Mouse (Mus musculus): ENCODE data around the gene Gnb2. TPM values are rescaled to one million over a fixed set of nuclear protein-coding genes. Genes with fewer than 3 reads are reported as not detected.

Gnb2 gene
- total and polyA plus RNA-seq, 3 experiments, result 548 to 550 TPM; not detected in 1

GRCm38 (mm10) chr5:137493831-137494230, 39.5 kb downstream of the Gnb2 start (continued):
- TF ChIP-seq MAFK (IDR thresholded peaks at IDR 0.05; ENCODE audit: borderline replicate concordance, low read depth, low read length), result no peak
- no peak for TF ChIP-seq CHD2 (IDR thresholded peaks at IDR 0.05; ENCODE audit: low read length)
- no peak for TF ChIP-seq HCFC1 (IDR thresholded peaks at IDR 0.05; ENCODE audit: low read depth, low read length)

GRCm38 (mm10) chr5:137491559-137491958, 41.8 kb downstream of the Gnb2 start:
- no peaks in the 10 kb centered on the region for H3K9me3 ChIP-seq (replicated peaks; ENCODE audit: insufficient read depth, low read length)
- H3K79me2 ChIP-seq (ENCODE audit: control insufficient read depth, insufficient read depth, low read length, poor library complexity), result no peaks in the 10 kb centered on the region
- DNase-seq (ENCODE audit: low read depth, low spot score), result no peak
- H3K27ac ChIP-seq (ENCODE audit: control insufficient read depth, low read depth, low read length), result no peak overlapping the region
- H3K4me3 ChIP-seq (ENCODE audit: control insufficient read depth in 1 of 2, insufficient read depth in 1 of 2, low read depth in 2 of 2, low read length in 2 of 2), result no peak overlapping the region
- no peak overlapping the region for H3K9ac ChIP-seq (ENCODE audit: control insufficient read depth, low read depth, low read length, poor library complexity, severe bottlenecking)
- H3K27me3 ChIP-seq (ENCODE audit: control insufficient read depth in 1 of 2, insufficient read depth in 2 of 2, low read length in 2 of 2), result peaks cover 0 to 11% of the 10 kb centered on the region in 2 experiments; a peak in 3 of 4 replicates
- no peaks in the 10 kb centered on the region for H3K4me1 ChIP-seq (ENCODE audit: control insufficient read depth in 1 of 2, insufficient read depth in 2 of 2, low read length in 2 of 2)
- no peaks in the 10 kb centered on the region for H3K36me3 ChIP-seq (ENCODE audit: control insufficient read depth in 1 of 2, insufficient read depth in 2 of 2, low read length in 2 of 2)
- no peak for TF ChIP-seq GATA1 (IDR thresholded peaks at IDR 0.05; ENCODE audit: low read depth, low read length)
- no peak for TF ChIP-seq MAZ (IDR thresholded peaks at IDR 0.05; ENCODE audit: low read depth, low read length)
- no peak for TF ChIP-seq CTCF (IDR thresholded peaks at IDR 0.05 in 2 of 3, conservative IDR thresholded peaks at IDR 0.05 in 1 of 3; ENCODE audit: control insufficient read depth in 1 of 3, insufficient read depth in 1 of 3, low read depth in 2 of 3, low read length in 3 of 3, poor library complexity in 1 of 3, severe bottlenecking in 1 of 3)
- no peak for TF ChIP-seq ELF1 (IDR thresholded peaks at IDR 0.05; ENCODE audit: low read depth, low read length)
- TF ChIP-seq E2F4 (IDR thresholded peaks at IDR 0.05; ENCODE audit: borderline replicate concordance, low read depth, low read length), result no peak
- no peak for TF ChIP-seq MYB (IDR thresholded peaks at IDR 0.05; ENCODE audit: low read depth, low read length)
- no peak for TF ChIP-seq USF2 (IDR thresholded peaks at IDR 0.05; ENCODE audit: borderline replicate concordance in 1 of 2, insufficient read depth in 1 of 2, low read depth in 1 of 2, low read length in 2 of 2)
- TF ChIP-seq ZNF384 (IDR thresholded peaks at IDR 0.05; ENCODE audit: low read depth, low read length), result no peak
- no peak for TF ChIP-seq USF1 (IDR thresholded peaks at IDR 0.05; ENCODE audit: low read depth, low read length)
- TF ChIP-seq MEF2A (IDR thresholded peaks at IDR 0.05; ENCODE audit: extremely low read depth, insufficient replicate concordance, low read depth, low read length, poor library complexity, severe bottlenecking), result no peak
- no peak for TF ChIP-seq TCF12 (IDR thresholded peaks at IDR 0.05; ENCODE audit: low read depth, low read length)
- TF ChIP-seq KAT2A (conservative IDR thresholded peaks at IDR 0.05; ENCODE audit: low read depth, low read length), result no peak

- Histone ChIP-seq H3K27me3 (ENCODE audit: control insufficient read depth in 1 of 2, insufficient read depth in 2 of 2, low read length in 2 of 2) (peaks cover 0 to 7% of the 10 kb centered on the region in 2 experiments; a peak in 2 of 4 replicates), H3K27ac (ENCODE audit: control insufficient read depth, low read depth, low read length) (no peak overlapping the region), H3K9ac (ENCODE audit: control insufficient read depth, low read depth, low read length, poor library complexity, severe bottlenecking) (no peak overlapping the region), H3K4me1 (ENCODE audit: control insufficient read depth in 1 of 2, insufficient read depth in 2 of 2, low read length in 2 of 2) (no peaks in the 10 kb centered on the region), H3K9me3 (replicated peaks; ENCODE audit: insufficient read depth, low read length) (no peaks in the 10 kb centered on the region), H3K36me3 (ENCODE audit: control insufficient read depth in 1 of 2, insufficient read depth in 2 of 2, low read length in 2 of 2) (no peaks in the 10 kb centered on the region), H3K79me2 (ENCODE audit: control insufficient read depth, insufficient read depth, low read length, poor library complexity) (no peaks in the 10 kb centered on the region), H3K4me3 (ENCODE audit: control insufficient read depth in 1 of 2, insufficient read depth in 1 of 2, low read depth in 2 of 2, low read length in 2 of 2) (no peak overlapping the region)
- TF ChIP-seq CHD2 (IDR thresholded peaks at IDR 0.05; ENCODE audit: low read length), result no peak
- no peak for TF ChIP-seq EP300 (IDR thresholded peaks at IDR 0.05; ENCODE audit: low read depth in 1 of 2, low read length in 2 of 2)
- TF ChIP-seq ELF1 (IDR thresholded peaks at IDR 0.05; ENCODE audit: low read depth, low read length), result no peak
- peak; percentile 45 to 65 (median 53) for TF ChIP-seq CTCF (IDR thresholded peaks at IDR 0.05 in 2 of 3, conservative IDR thresholded peaks at IDR 0.05 in 1 of 3; ENCODE audit: control insufficient read depth in 1 of 3, insufficient read depth in 1 of 3, low read depth in 2 of 3, low read length in 3 of 3, poor library complexity in 1 of 3, severe bottlenecking in 1 of 3)
- no peak for TF ChIP-seq ZNF384 (IDR thresholded peaks at IDR 0.05; ENCODE audit: low read depth, low read length)
- TF ChIP-seq ZKSCAN1 (IDR thresholded peaks at IDR 0.05; ENCODE audit: low read depth, low read length), result no peak
- peak; percentile 50 for TF ChIP-seq SMC3 (IDR thresholded peaks at IDR 0.05; ENCODE audit: low read depth, low read length)
- TF ChIP-seq MYC (IDR thresholded peaks at IDR 0.05; ENCODE audit: low read depth, low read length), result peak; percentile 73; the same call in 1 of the 2 replicates
- TF ChIP-seq E2F4 (IDR thresholded peaks at IDR 0.05; ENCODE audit: borderline replicate concordance, low read depth, low read length), result no peak
- TF ChIP-seq ZC3H11A (IDR thresholded peaks at IDR 0.05; ENCODE audit: low read depth, low read length), result 0 out of 2 replicates have a peak, but pooled peaks have one; percentile 40
- no peak for TF ChIP-seq TBP (IDR thresholded peaks at IDR 0.05; ENCODE audit: low read depth, low read length)
- TF ChIP-seq MEF2A (IDR thresholded peaks at IDR 0.05; ENCODE audit: extremely low read depth, insufficient replicate concordance, low read depth, low read length, poor library complexity, severe bottlenecking), result no peak
- peak; percentile 48; the same call in 1 of the 2 replicates for TF ChIP-seq GATA1 (IDR thresholded peaks at IDR 0.05; ENCODE audit: low read depth, low read length)
- peak; percentile 61 for TF ChIP-seq RAD21 (IDR thresholded peaks at IDR 0.05; ENCODE audit: low read depth, low read length)
- no peak for TF ChIP-seq USF2 (IDR thresholded peaks at IDR 0.05; ENCODE audit: borderline replicate concordance in 1 of 2, insufficient read depth in 1 of 2, low read depth in 1 of 2, low read length in 2 of 2)
- TF ChIP-seq BHLHE40 (IDR thresholded peaks at IDR 0.05; ENCODE audit: borderline replicate concordance, low read depth, low read length), result no peak
- TF ChIP-seq MAFK (IDR thresholded peaks at IDR 0.05; ENCODE audit: borderline replicate concordance, low read depth, low read length), result no peak
- peak; percentile 75 for DNase-seq (ENCODE audit: low read depth, low spot score)
Measured at GRCm38 (mm10) chr5:137487616-137488015, 45.7 kb downstream of the Gnb2 start.
